Mouse (Mus musculus) spleen, embryonic (tissue): ENCODE measurements around the gene Ano10.
"Not testable (repeated sequence)": the region's sequence is repeated elsewhere in the genome, so short reads cannot be mapped to it uniquely, and the experiment has no call there.

Source experiments
- CTCF ChIA-PET: fragments of 350-600 bp; sonication (Branson Sonifier 250); formaldehyde crosslinking; loops from one replicate; lab custom pipeline; 2022; lab: Charles Lee

Ano10 gene

GRCm38 (mm10) chr9:122169901-122170300, 124.3 kb downstream of the Ano10 start:
- CTCF ChIA-PET, result no interaction called here

- CTCF ChIA-PET, result not testable (repeated sequence)
Observed at GRCm38 (mm10) chr9:122167719-122168118, 126.5 kb downstream of the Ano10 start.

- CTCF ChIA-PET, result interaction anchor here (0.5 kb wide), 1 partner anchor 13 kb away, joined by 10 read pairs; no protein-coding TSS in a partner anchor
Observed at GRCm38 (mm10) chr9:122164535-122164934, 129.7 kb downstream of the Ano10 start.

- CTCF ChIA-PET, result no interaction called here
Observed at GRCm38 (mm10) chr9:122157079-122157441, 137.2 kb downstream of the Ano10 start.

- CTCF ChIA-PET, result interaction anchor here (0.5 kb wide), 1 partner anchor 191 kb away, joined by 3 read pairs; no protein-coding TSS in a partner anchor
Observed at GRCm38 (mm10) chr9:122156389-122157078, 137.7 kb downstream of the Ano10 start.

GRCm38 (mm10) chr9:122155193-122155592, 139.0 kb downstream of the Ano10 start:
- CTCF ChIA-PET, result no interaction called here

GRCm38 (mm10) chr9:122153436-122153835, 140.8 kb downstream of the Ano10 start:
- CTCF ChIA-PET, result no interaction called here

- CTCF ChIA-PET, result no interaction called here
Observed at GRCm38 (mm10) chr9:122152501-122152900, 141.7 kb downstream of the Ano10 start.

- CTCF ChIA-PET, result no interaction called here
Observed at GRCm38 (mm10) chr9:122152063-122152462, 142.2 kb downstream of the Ano10 start.

GRCm38 (mm10) chr9:122149997-122150826, 144.0 kb downstream of the Ano10 start:
- CTCF ChIA-PET, result no interaction called here

- CTCF ChIA-PET, result no interaction called here
Observed at GRCm38 (mm10) chr9:122148356-122148755, 145.9 kb downstream of the Ano10 start.

- CTCF ChIA-PET, result no interaction called here
Observed at GRCm38 (mm10) chr9:122146124-122146870, 147.9 kb downstream of the Ano10 start.

GRCm38 (mm10) chr9:122145677-122146076, 148.5 kb downstream of the Ano10 start:
- CTCF ChIA-PET, result no interaction called here

- CTCF ChIA-PET, result no interaction called here
Observed at GRCm38 (mm10) chr9:122144776-122145175, 149.4 kb downstream of the Ano10 start.

GRCm38 (mm10) chr9:122143219-122143618, 151.0 kb downstream of the Ano10 start:
- CTCF ChIA-PET, result interaction anchor here (0.7 kb wide), 1 partner anchor 27 kb away, joined by 6 read pairs; no protein-coding TSS in a partner anchor

GRCm38 (mm10) chr9:122139236-122139635, 155.0 kb downstream of the Ano10 start:
- CTCF ChIA-PET, result no interaction called here

- CTCF ChIA-PET, result no interaction called here
Observed at GRCm38 (mm10) chr9:122138371-122139029, 155.7 kb downstream of the Ano10 start.

- CTCF ChIA-PET, result no interaction called here
Observed at GRCm38 (mm10) chr9:122137960-122138359, 156.3 kb downstream of the Ano10 start.

GRCm38 (mm10) chr9:122135885-122136170, 158.4 kb downstream of the Ano10 start:
- CTCF ChIA-PET, result no interaction called here

GRCm38 (mm10) chr9:122135095-122135884, 158.9 kb downstream of the Ano10 start:
- CTCF ChIA-PET, result interaction anchor here (0.6 kb wide), 1 partner anchor 50 kb away, joined by 3 read pairs; no protein-coding TSS in a partner anchor

- CTCF ChIA-PET, result no interaction called here
Observed at GRCm38 (mm10) chr9:122132145-122132544, 162.1 kb downstream of the Ano10 start.
